Mouse (Mus musculus): ENCODE measurements around the gene Atp7a. TPM values are rescaled to one million over a fixed set of nuclear protein-coding genes. Genes with fewer than 3 reads are reported as not detected.

The Atp7a gene
- polyA plus RNA-seq, 1 experiment from 2014 or later: 40.7 TPM

DNA sequence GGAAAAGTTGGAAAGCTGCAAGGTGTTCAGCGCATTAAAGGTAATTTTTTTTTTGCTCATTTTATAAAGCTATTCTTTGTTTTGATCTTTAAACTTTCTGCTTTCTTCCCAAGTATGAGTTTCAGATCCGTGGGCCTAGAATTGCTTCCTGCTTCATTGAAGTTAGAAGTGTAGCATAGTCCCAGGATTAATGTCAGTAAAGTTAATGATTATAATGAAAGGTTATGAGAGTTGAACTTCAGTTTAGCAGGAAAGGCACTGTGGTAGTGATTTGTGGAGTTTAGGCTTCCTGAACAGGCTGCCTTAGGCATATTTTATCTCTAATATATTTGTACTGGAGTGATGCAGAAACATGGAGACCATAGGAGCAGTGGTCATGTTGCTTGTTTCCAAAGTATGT, 58.5 kb downstream of the Atp7a start:
- no peak overlapping the region for H3K4me2 ChIP-seq (ENCODE audit: low read depth, severe bottlenecking)
- no peak overlapping the region for H3K9ac ChIP-seq (ENCODE audit: low read length)
- no peaks in the 10 kb centered on the region for H3K4me1 ChIP-seq (ENCODE audit: control insufficient read depth, insufficient read depth, low read length)
- H3K27ac ChIP-seq (replicated peaks; ENCODE audit: low read depth, low read length): no peak overlapping the region
- DNase-seq (ENCODE audit: low spot score) (no peak), ATAC-seq (ENCODE audit: insufficient number of reproducible peaks, low FRiP score, low TSS enrichment, low read depth) (no peak)
- no peaks in the 10 kb centered on the region for H3K9me3 ChIP-seq (ENCODE audit: control insufficient read depth, low read length)
- no peaks in the 10 kb centered on the region for H3K36me3 ChIP-seq (ENCODE audit: control insufficient read depth, insufficient read depth, low read length)
- H3K4me3 ChIP-seq (ENCODE audit: low read depth, low read length): no peak overlapping the region
- WGBS: 95% methylated on average over 2 of the region's 2 CpGs
- no peaks in the 10 kb centered on the region for H3K27me3 ChIP-seq (ENCODE audit: control insufficient read depth, insufficient read depth, low read length)

GRCm38 (mm10) chrX:106092939-106093338, 65.9 kb downstream of the Atp7a start:
- DNase-seq (ENCODE audit: low spot score) (peak; percentile 46), ATAC-seq (ENCODE audit: insufficient number of reproducible peaks, low FRiP score, low TSS enrichment, low read depth) (no peak)
- Histone ChIP-seq H3K36me3 (ENCODE audit: control insufficient read depth, insufficient read depth, low read length) (no peaks in the 10 kb centered on the region), H3K4me2 (ENCODE audit: low read depth, severe bottlenecking) (0 out of 2 replicates have a peak overlapping the region, but pooled peaks have one; percentile 13), H3K27me3 (ENCODE audit: control insufficient read depth, insufficient read depth, low read length) (no peaks in the 10 kb centered on the region), H3K9me3 (ENCODE audit: control insufficient read depth, low read length) (no peaks in the 10 kb centered on the region), H3K4me1 (ENCODE audit: control insufficient read depth, insufficient read depth, low read length) (peaks cover 4% of the 10 kb centered on the region; the same call in 1 of the 2 replicates), H3K4me3 (ENCODE audit: low read depth, low read length) (no peak overlapping the region), H3K9ac (ENCODE audit: low read length) (no peak overlapping the region), H3K27ac (replicated peaks; ENCODE audit: low read depth, low read length) (peak overlapping the region; percentile 45; the same call in 1 of the 2 replicates)
- WGBS: 27% methylated on average over 5 of the region's 5 CpGs

GRCm38 (mm10) chrX:106105464-106105863, 78.4 kb downstream of the Atp7a start:
- Histone ChIP-seq H3K27me3 (ENCODE audit: control insufficient read depth, insufficient read depth, low read length) (no peaks in the 10 kb centered on the region), H3K4me1 (ENCODE audit: control insufficient read depth, insufficient read depth, low read length) (no peaks in the 10 kb centered on the region), H3K27ac (replicated peaks; ENCODE audit: low read depth, low read length) (no peak overlapping the region), H3K9ac (ENCODE audit: low read length) (no peak overlapping the region), H3K36me3 (ENCODE audit: control insufficient read depth, insufficient read depth, low read length) (no peaks in the 10 kb centered on the region), H3K9me3 (ENCODE audit: control insufficient read depth, low read length) (no peaks in the 10 kb centered on the region), H3K4me3 (ENCODE audit: low read depth, low read length) (no peak overlapping the region), H3K4me2 (ENCODE audit: low read depth, severe bottlenecking) (no peak overlapping the region)
- 67% methylated on average over 2 of the region's 2 CpGs for WGBS
- ATAC-seq (ENCODE audit: insufficient number of reproducible peaks, low FRiP score, low TSS enrichment, low read depth) (no peak), DNase-seq (ENCODE audit: low spot score) (no peak)

DNA sequence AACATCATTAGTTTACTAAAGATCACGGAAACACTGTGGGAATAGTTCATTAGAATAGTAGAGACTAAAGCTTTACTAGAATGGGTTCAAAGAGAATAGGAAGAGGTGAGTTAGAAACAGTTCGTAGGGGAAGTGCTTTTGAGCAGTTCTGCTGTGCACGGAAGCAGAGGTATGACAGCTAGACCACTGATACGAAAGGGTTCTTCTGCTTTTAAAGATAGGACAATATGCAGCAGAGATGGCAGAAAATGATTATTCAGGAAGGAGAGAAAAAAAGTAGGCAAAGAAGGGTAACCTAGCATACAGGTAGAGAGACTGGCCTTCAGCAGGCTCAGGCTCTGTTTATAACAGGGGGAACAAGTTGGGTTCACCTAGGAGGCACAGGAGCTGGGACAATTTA, 86.8 kb downstream of the Atp7a start:
- Histone ChIP-seq H3K9ac (ENCODE audit: low read length) (no peak overlapping the region), H3K36me3 (ENCODE audit: control insufficient read depth, insufficient read depth, low read length) (no peaks in the 10 kb centered on the region), H3K4me3 (ENCODE audit: low read depth, low read length) (no peak overlapping the region), H3K27me3 (ENCODE audit: control insufficient read depth, insufficient read depth, low read length) (0 out of 2 replicates have a peak, but pooled peaks cover 2% of the 10 kb centered on the region), H3K27ac (replicated peaks; ENCODE audit: low read depth, low read length) (no peak overlapping the region), H3K4me2 (ENCODE audit: low read depth, severe bottlenecking) (no peak overlapping the region), H3K9me3 (ENCODE audit: control insufficient read depth, low read length) (no peaks in the 10 kb centered on the region), H3K4me1 (ENCODE audit: control insufficient read depth, insufficient read depth, low read length) (no peaks in the 10 kb centered on the region)
- ATAC-seq (ENCODE audit: insufficient number of reproducible peaks, low FRiP score, low TSS enrichment, low read depth): no peak
- WGBS: 93% methylated on average over 4 of the region's 4 CpGs
- no peak for DNase-seq (ENCODE audit: low spot score)

DNA sequence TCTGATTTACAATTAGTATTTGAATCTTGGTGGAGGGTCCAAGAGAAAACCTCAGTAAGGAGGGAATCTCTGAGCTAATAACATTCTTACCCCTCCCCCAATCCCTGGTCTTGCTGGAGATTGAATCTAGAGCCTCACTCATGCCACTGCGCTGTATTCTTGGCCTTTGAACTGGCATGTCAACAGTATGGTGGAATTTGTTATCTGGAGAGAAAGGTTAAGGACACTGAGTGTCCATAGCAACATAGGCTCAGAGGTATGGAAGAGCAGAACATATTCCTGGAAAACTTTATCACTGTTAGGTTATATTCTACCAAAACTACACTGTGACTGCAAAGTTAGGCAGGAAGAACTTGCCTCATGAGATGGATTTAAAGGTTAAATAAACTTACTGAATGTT, 87.6 kb downstream of the Atp7a start:
- H3K4me2 ChIP-seq (ENCODE audit: low read depth, severe bottlenecking): no peak overlapping the region
- no peak overlapping the region for H3K4me3 ChIP-seq (ENCODE audit: low read depth, low read length)
- no peak for DNase-seq (ENCODE audit: low spot score)
- 0 out of 2 replicates have a peak, but pooled peaks cover 2% of the 10 kb centered on the region for H3K27me3 ChIP-seq (ENCODE audit: control insufficient read depth, insufficient read depth, low read length)
- WGBS: 97% methylated on average over 1 of the region's 1 CpGs
- no peak overlapping the region for H3K27ac ChIP-seq (replicated peaks; ENCODE audit: low read depth, low read length)
- H3K9ac ChIP-seq (ENCODE audit: low read length): no peak overlapping the region
- H3K9me3 ChIP-seq (ENCODE audit: control insufficient read depth, low read length): no peaks in the 10 kb centered on the region
- no peaks in the 10 kb centered on the region for H3K4me1 ChIP-seq (ENCODE audit: control insufficient read depth, insufficient read depth, low read length)
- H3K36me3 ChIP-seq (ENCODE audit: control insufficient read depth, insufficient read depth, low read length): no peaks in the 10 kb centered on the region
- no peak for ATAC-seq (ENCODE audit: insufficient number of reproducible peaks, low FRiP score, low TSS enrichment, low read depth)

DNA sequence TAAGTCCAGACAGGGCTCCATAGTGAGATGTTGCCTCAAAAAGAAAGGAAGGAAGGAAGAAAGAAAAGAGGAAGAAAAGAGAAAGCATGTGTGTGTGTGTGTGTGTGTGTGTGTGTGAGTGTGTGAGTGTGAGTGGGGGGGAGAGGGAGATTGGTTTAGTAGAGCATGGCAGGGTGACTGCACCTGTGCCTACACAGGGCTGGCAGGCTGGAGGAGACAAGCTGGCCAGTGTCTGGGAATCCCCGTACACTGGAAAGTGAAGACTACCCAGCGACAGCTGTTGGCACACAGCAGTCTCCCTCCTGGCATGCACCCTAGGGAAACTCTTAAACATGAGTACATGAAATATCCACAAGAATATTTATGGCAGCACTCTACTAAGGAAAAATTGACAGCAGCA, 95.7 kb downstream of the Atp7a start:
- Histone ChIP-seq H3K27me3 (ENCODE audit: control insufficient read depth, insufficient read depth, low read length) (no peaks in the 10 kb centered on the region; the same call in 1 of the 2 replicates), H3K9me3 (ENCODE audit: control insufficient read depth, low read length) (no peaks in the 10 kb centered on the region), H3K27ac (replicated peaks; ENCODE audit: low read depth, low read length) (no peak overlapping the region), H3K4me1 (ENCODE audit: control insufficient read depth, insufficient read depth, low read length) (no peaks in the 10 kb centered on the region), H3K4me3 (ENCODE audit: low read depth, low read length) (no peak overlapping the region), H3K9ac (ENCODE audit: low read length) (no peak overlapping the region), H3K4me2 (ENCODE audit: low read depth, severe bottlenecking) (no peak overlapping the region), H3K36me3 (ENCODE audit: control insufficient read depth, insufficient read depth, low read length) (peaks cover 2% of the 10 kb centered on the region; the same call in 1 of the 2 replicates)
- no peak for ATAC-seq (ENCODE audit: insufficient number of reproducible peaks, low FRiP score, low TSS enrichment, low read depth)
- DNase-seq (ENCODE audit: low spot score): no peak
- 96% methylated on average over 2 of the region's 2 CpGs for WGBS

DNA sequence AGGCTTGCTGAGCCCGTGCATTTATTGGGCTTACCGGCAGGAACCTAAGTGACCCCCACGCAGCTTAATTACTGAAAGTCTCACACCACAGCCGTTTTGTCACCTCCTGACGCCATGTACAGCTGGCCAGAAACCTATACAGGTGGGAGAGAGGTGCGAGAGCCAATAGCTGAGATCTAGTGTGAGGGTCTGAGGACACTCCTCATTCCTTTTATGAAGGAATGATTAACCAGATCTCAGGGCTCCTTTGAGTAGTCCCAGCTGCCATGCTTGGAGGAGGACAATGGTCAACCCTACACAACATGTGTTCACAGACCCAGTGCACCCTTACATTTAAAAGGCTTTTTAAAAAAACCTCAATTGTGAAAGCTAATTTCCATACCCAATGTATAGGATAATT, 101.2 kb downstream of the Atp7a start:
- Histone ChIP-seq H3K9ac (ENCODE audit: low read length) (no peak overlapping the region), H3K4me3 (ENCODE audit: low read depth, low read length) (no peak overlapping the region)
- WGBS: 69% methylated on average over 6 of the region's 6 CpGs

DNA sequence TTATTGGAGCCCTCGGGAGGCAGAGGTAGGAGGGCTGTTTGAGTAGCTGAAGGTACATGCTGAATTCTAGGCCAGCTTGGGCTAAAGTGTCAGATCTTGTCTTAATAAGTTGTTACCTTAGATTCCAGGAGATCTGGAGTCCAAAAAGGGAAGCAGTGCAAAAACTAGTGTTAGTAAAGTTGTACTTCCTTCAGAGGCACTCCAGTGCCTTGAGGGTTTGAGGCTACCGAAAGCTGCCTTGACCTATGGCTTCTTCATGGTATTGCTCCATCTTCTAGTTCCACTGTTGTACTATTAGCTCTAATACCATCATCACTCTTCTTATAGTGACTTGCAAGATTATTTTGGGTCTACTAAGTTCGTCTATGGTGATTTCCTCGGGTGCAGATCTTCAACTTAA, 102.8 kb downstream of the Atp7a start:
- no peak overlapping the region for H3K27ac ChIP-seq (replicated peaks; ENCODE audit: low read depth, low read length)
- no peak overlapping the region for H3K9ac ChIP-seq (ENCODE audit: low read length)
- H3K27me3 ChIP-seq (ENCODE audit: control insufficient read depth, insufficient read depth, low read length): no peaks in the 10 kb centered on the region; the same call in 1 of the 2 replicates
- no peak overlapping the region for H3K4me3 ChIP-seq (ENCODE audit: low read depth, low read length)
- 91% methylated on average over 4 of the region's 4 CpGs for WGBS
- H3K4me1 ChIP-seq (ENCODE audit: control insufficient read depth, insufficient read depth, low read length): no peaks in the 10 kb centered on the region
- DNase-seq (ENCODE audit: low spot score): no peak
- H3K36me3 ChIP-seq (ENCODE audit: control insufficient read depth, insufficient read depth, low read length): no peaks in the 10 kb centered on the region
- H3K9me3 ChIP-seq (ENCODE audit: control insufficient read depth, low read length): no peaks in the 10 kb centered on the region
- ATAC-seq (ENCODE audit: insufficient number of reproducible peaks, low FRiP score, low TSS enrichment, low read depth): no peak
- H3K4me2 ChIP-seq (ENCODE audit: low read depth, severe bottlenecking): no peak overlapping the region

More for the DNA sequence above, 101.2 kb downstream of the Atp7a start:
- Histone ChIP-seq H3K27me3 (ENCODE audit: control insufficient read depth, insufficient read depth, low read length) (no peaks in the 10 kb centered on the region; the same call in 1 of the 2 replicates), H3K36me3 (ENCODE audit: control insufficient read depth, insufficient read depth, low read length) (no peaks in the 10 kb centered on the region), H3K9me3 (ENCODE audit: control insufficient read depth, low read length) (no peaks in the 10 kb centered on the region), H3K4me2 (ENCODE audit: low read depth, severe bottlenecking) (no peak overlapping the region), H3K4me1 (ENCODE audit: control insufficient read depth, insufficient read depth, low read length) (no peaks in the 10 kb centered on the region), H3K27ac (replicated peaks; ENCODE audit: low read depth, low read length) (no peak overlapping the region)
- ATAC-seq (ENCODE audit: insufficient number of reproducible peaks, low FRiP score, low TSS enrichment, low read depth) (no peak), DNase-seq (ENCODE audit: low spot score) (no peak)

GRCm38 (mm10) chrX:106134916-106135315, 107.8 kb downstream of the Atp7a start:
- H3K27me3 ChIP-seq (ENCODE audit: control insufficient read depth, insufficient read depth, low read length): no peaks in the 10 kb centered on the region
- no peak overlapping the region for H3K4me2 ChIP-seq (ENCODE audit: low read depth, severe bottlenecking)
- H3K4me1 ChIP-seq (ENCODE audit: control insufficient read depth, insufficient read depth, low read length): no peaks in the 10 kb centered on the region
- no peaks in the 10 kb centered on the region for H3K9me3 ChIP-seq (ENCODE audit: control insufficient read depth, low read length)
- ATAC-seq (ENCODE audit: insufficient number of reproducible peaks, low FRiP score, low TSS enrichment, low read depth) (no peak), DNase-seq (ENCODE audit: low spot score) (no peak)
- no peak overlapping the region for H3K9ac ChIP-seq (ENCODE audit: low read length)
- H3K4me3 ChIP-seq (ENCODE audit: low read depth, low read length): no peak overlapping the region
- no peak overlapping the region for H3K27ac ChIP-seq (replicated peaks; ENCODE audit: low read depth, low read length)
- 81% methylated on average over 3 of the region's 3 CpGs for WGBS
- no peaks in the 10 kb centered on the region for H3K36me3 ChIP-seq (ENCODE audit: control insufficient read depth, insufficient read depth, low read length)
